Mouse (Mus musculus): ENCODE results near the gene Cd81.

Gene Cd81

GRCm38 (mm10) chr7:143052626-143053007 is at the start of gene Cd81:
Gene Cd81 (plus strand): TSS chr7:143052739.
- peak; percentile 99 for DNase-seq

- no peak for DNase-seq
Observed at GRCm38 (mm10) chr7:143004727-143005343, 47.7 kb upstream of the Cd81 start, which contains the start of gene Tspan32. Gene Tspan32 (plus strand): TSS chr7:143005046.

- no peak for DNase-seq
Observed at GRCm38 (mm10) chr7:143005344-143006096, 47.0 kb upstream of the Cd81 start.

GRCm38 (mm10) chr7:143006097-143006755 is 46.3 kb upstream of the Cd81 start:
- peak; percentile 90 for DNase-seq

- DNase-seq = peak; percentile 91
Observed at GRCm38 (mm10) chr7:143006756-143007598, 45.6 kb upstream of the Cd81 start.

GRCm38 (mm10) chr7:143007599-143008369 is 44.8 kb upstream of the Cd81 start:
- peak; percentile 99 for DNase-seq

GRCm38 (mm10) chr7:143008370-143008926 is 44.1 kb upstream of the Cd81 start:
- DNase-seq = peak; percentile 98

GRCm38 (mm10) chr7:143008996-143009665 is 43.4 kb upstream of the Cd81 start:
- DNase-seq = peak; percentile 97

- no peak for DNase-seq
Observed at GRCm38 (mm10) chr7:143009996-143010395, 42.5 kb upstream of the Cd81 start.

- no peak for DNase-seq
Observed at GRCm38 (mm10) chr7:143011226-143011625, 41.3 kb upstream of the Cd81 start.

- no peak for DNase-seq
Observed at GRCm38 (mm10) chr7:143012230-143012875, 40.2 kb upstream of the Cd81 start.

GRCm38 (mm10) chr7:143013420-143014178 is 38.9 kb upstream of the Cd81 start:
- peak; percentile 99 for DNase-seq

GRCm38 (mm10) chr7:143014862-143015659 is 37.5 kb upstream of the Cd81 start:
- DNase-seq = peak; percentile 96

- peak; percentile 99 for DNase-seq
Observed at GRCm38 (mm10) chr7:143015755-143016423, 36.6 kb upstream of the Cd81 start.

GRCm38 (mm10) chr7:143016424-143017142 is 36.0 kb upstream of the Cd81 start:
- DNase-seq = peak; percentile 95

- peak; percentile 91 for DNase-seq
Observed at GRCm38 (mm10) chr7:143017181-143017580, 35.4 kb upstream of the Cd81 start.

- DNase-seq = no peak
Observed at GRCm38 (mm10) chr7:143020040-143020439, 32.5 kb upstream of the Cd81 start.

GRCm38 (mm10) chr7:143020764-143021163 is 31.8 kb upstream of the Cd81 start:
- peak; percentile 98 for DNase-seq

Measured in heart, adult 11 months (tissue).